Comparison of ENCODE assay signal across 25 mouse cellular contexts in genomic region chr17:35626537-35626936, GRCm38 (mm10).
"Had no signal": no experiment of that assay in that cellular context is flagged by ENCODE, and none has a peak within 500 bp of the region (broad histone marks: within the 10 kb centered on the region; RNA-seq: fewer than 3 reads in every experiment).

Gene Gm9573 (minus strand): TSS chr17:35626637.

- H3K36me3 ChIP-seq: embryonic facial prominence, embryonic 10.5 days; embryonic facial prominence, embryonic 12.5 days; embryonic facial prominence, embryonic 13.5 days; embryonic facial prominence, embryonic 15.5 days; forebrain, embryonic 10.5 days; forebrain, embryonic 12.5 days; forebrain, embryonic 15.5 days had no signal

- H3K4me3 ChIP-seq: embryonic facial prominence, embryonic 10.5 days; embryonic facial prominence, embryonic 12.5 days; embryonic facial prominence, embryonic 13.5 days; embryonic facial prominence, embryonic 15.5 days; erythroblast, embryonic 14.5 days; forebrain, embryonic 10.5 days; forebrain, embryonic 12.5 days; forebrain, embryonic 13.5 days; forebrain, embryonic 15.5 days; gastrocnemius, adult 2 months; heart, adult 2 months had no signal

- DNase-seq: cerebellum, adult 9-10 months; cerebellum, adult 9-11 months; cerebellum, postnatal 10 days; cerebellum, postnatal 14 days; cerebellum, postnatal 25 days; cerebellum, postnatal 36 days; embryo, embryonic 11 days; forebrain, postnatal 0 days; gastrocnemius, adult 2 months; gastrocnemius, postnatal 10 days; gastrocnemius, postnatal 14 days; gastrocnemius, postnatal 25 days; gastrocnemius, postnatal 36 days; heart, adult 11 months; heart, adult 18-20 months; heart, adult 2 months had no signal

- H3K27me3 ChIP-seq: embryonic facial prominence, embryonic 13.5 days; embryonic facial prominence, embryonic 15.5 days; forebrain, embryonic 12.5 days; forebrain, embryonic 13.5 days; forebrain, embryonic 15.5 days had no signal

- H3K9me3 ChIP-seq: embryonic facial prominence, embryonic 10.5 days; embryonic facial prominence, embryonic 12.5 days; embryonic facial prominence, embryonic 13.5 days; embryonic facial prominence, embryonic 15.5 days; forebrain, embryonic 12.5 days; forebrain, embryonic 13.5 days; forebrain, embryonic 15.5 days had no signal

- H3K4me1 ChIP-seq: embryonic facial prominence, embryonic 12.5 days; embryonic facial prominence, embryonic 13.5 days; embryonic facial prominence, embryonic 15.5 days; forebrain, embryonic 10.5 days; forebrain, embryonic 12.5 days; forebrain, embryonic 13.5 days; forebrain, embryonic 15.5 days had no signal
